Mouse (Mus musculus) A20 (cell line): ENCODE data around the gene Tlcd1.

Experiments used
- DNase-seq: peaks from one replicate; pipeline ENCODE4 v3.0.0-alpha.2; 2011; ENCODE audit warnings: low read depth, low spot score

The Tlcd1 gene

GRCm38 (mm10) chr11:78161169-78161568 lies 15.3 kb upstream of the Tlcd1 start:
- no peak for DNase-seq

- DNase-seq: no peak
Observed at GRCm38 (mm10) chr11:78161968-78162367, 14.5 kb upstream of the Tlcd1 start.

- DNase-seq: no peak
Observed at GRCm38 (mm10) chr11:78162504-78162903, 14.0 kb upstream of the Tlcd1 start.

GRCm38 (mm10) chr11:78163045-78163444 lies 13.5 kb upstream of the Tlcd1 start:
- no peak for DNase-seq

GRCm38 (mm10) chr11:78163681-78164603 lies 12.6 kb upstream of the Tlcd1 start:
- peak; percentile 63 for DNase-seq

- DNase-seq: no peak
Observed at GRCm38 (mm10) chr11:78164604-78164923, 11.9 kb upstream of the Tlcd1 start.

- DNase-seq: peak; percentile 86
Observed at GRCm38 (mm10) chr11:78164924-78165760, 11.4 kb upstream of the Tlcd1 start, which contains the start of gene Traf4. Gene Traf4 (minus strand): TSS chr11:78165589.

- no peak for DNase-seq
Observed at GRCm38 (mm10) chr11:78165761-78166109, 10.8 kb upstream of the Tlcd1 start.

- DNase-seq: no peak
Observed at GRCm38 (mm10) chr11:78166161-78166560, 10.3 kb upstream of the Tlcd1 start.

- DNase-seq: no peak
Observed at GRCm38 (mm10) chr11:78166640-78167039, 9.9 kb upstream of the Tlcd1 start.

- no peak for DNase-seq
Observed at GRCm38 (mm10) chr11:78167257-78167959, 9.1 kb upstream of the Tlcd1 start.

- DNase-seq: peak; percentile 91
Observed at GRCm38 (mm10) chr11:78168541-78169468, 7.7 kb upstream of the Tlcd1 start.

- no peak for DNase-seq
Observed at GRCm38 (mm10) chr11:78170306-78170705, 6.2 kb upstream of the Tlcd1 start.

- DNase-seq: peak; percentile 59
Observed at GRCm38 (mm10) chr11:78171328-78171727, 5.2 kb upstream of the Tlcd1 start.

- peak; percentile 49 for DNase-seq
Observed at GRCm38 (mm10) chr11:78172034-78172747, 4.3 kb upstream of the Tlcd1 start.

- DNase-seq: no peak
Observed at GRCm38 (mm10) chr11:78172748-78173383, 3.6 kb upstream of the Tlcd1 start.

- no peak for DNase-seq
Observed at GRCm38 (mm10) chr11:78174506-78174905, 2.0 kb upstream of the Tlcd1 start.

GRCm38 (mm10) chr11:78175771-78176401 lies 625 bp upstream of the Tlcd1 start:
- no peak for DNase-seq

- DNase-seq: peak; percentile 75
Observed at GRCm38 (mm10) chr11:78176905-78177331, 407 bp downstream of the Tlcd1 start.
